Mouse (Mus musculus) lung, embryonic 14.5 days (tissue): ENCODE measurements at regions not wholly inside any gene's neighbourhood (a gene's known extent, or its start where the extent isn't known, plus 50 kb on each side); places are given as distances from the start of the nearest gene placed in this dataset.

Experiments
- ATAC-seq: fragments of 200-750 bp; cut with Nextera tagmentation; 2 replicates; pipeline ENCODE4 v1.8.0; 2017; ENCODE audit warnings: mild to moderate bottlenecking, moderate TSS enrichment, moderate library complexity; ENCODE audit not compliant: insufficient read depth
- DNase-seq: peaks from one replicate; pipeline ENCODE4 v3.0.0-alpha.2; 2015
- H3K27ac ChIP-seq: fragments of 300-500 bp; sonication (generic); 2 replicates; pipeline ENCODE4 v1.5.1; 2014; ENCODE audit warnings: low read depth, mild to moderate bottlenecking, moderate library complexity
- H3K27me3 ChIP-seq: fragments of 300-500 bp; sonication (generic); 2 replicates; pipeline ENCODE4 v1.6.1; 2014; ENCODE audit warnings: low read length, control low read depth; ENCODE audit not compliant: insufficient read depth
- H3K36me3 ChIP-seq: fragments of 300-500 bp; sonication (generic); 2 replicates; pipeline ENCODE4 v1.6.1; 2014; ENCODE audit warnings: control low read depth; ENCODE audit not compliant: insufficient read depth
- H3K4me1 ChIP-seq: fragments of 300-500 bp; sonication (generic); 2 replicates; pipeline ENCODE4 v1.6.1; 2014; ENCODE audit warnings: antibody characterized with exemption, control low read depth; ENCODE audit not compliant: insufficient read depth
- H3K4me2 ChIP-seq: fragments of 300-500 bp; sonication (generic); 2 replicates; pipeline ENCODE4 v1.6.1; 2014; ENCODE audit warnings: mild to moderate bottlenecking
- H3K4me3 ChIP-seq: fragments of 300-500 bp; sonication (generic); 2 replicates; pipeline ENCODE4 v1.5.1; 2014; ENCODE audit warnings: low read depth, low read length
- H3K9ac ChIP-seq: fragments of 300-500 bp; sonication (generic); 2 replicates; pipeline ENCODE4 v1.6.1; 2014
- H3K9me3 ChIP-seq: fragments of 300-500 bp; sonication (generic); 2 replicates; pipeline ENCODE4 v1.6.1; 2016; ENCODE audit warnings: low read depth, low read length, control low read depth
- CTCF ChIP-seq: IDR thresholded peaks from 2 replicates; pipeline ENCODE4 v1.5.1; 2016; ENCODE audit warnings: antibody characterized with exemption, low read depth
- WGBS: fragments of 180-500 bp; shearing (Covaris S2); extraction: QIAGEN DNeasy Blood & Tissue Kit; methylation state at CpG from one replicate; pipeline ENCODE4 v1.1.7; 2014; 5-methylcytosine and 5-hydroxymethylcytosine counted together

DNA sequence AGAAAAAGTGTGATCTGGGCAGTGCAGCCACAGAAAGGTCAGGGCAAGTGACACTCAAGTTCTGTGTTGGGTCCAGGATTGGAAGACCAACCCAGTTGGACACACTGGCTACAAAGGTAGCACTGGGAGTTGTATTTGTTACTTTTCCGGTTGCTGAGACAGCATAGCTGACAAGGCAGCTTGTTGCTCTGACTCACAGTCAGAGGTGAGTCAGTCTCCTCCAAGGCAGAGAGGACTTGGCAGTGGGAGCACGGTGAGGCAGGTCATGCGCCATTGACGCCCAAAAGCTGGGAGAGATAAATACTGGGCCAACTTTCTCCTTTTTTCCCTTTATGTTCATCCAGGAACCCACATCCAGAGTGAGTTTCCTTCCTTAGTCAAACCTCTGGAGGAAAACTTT lies 88.4 kb downstream of the Zfp706 start:
- 86% methylated on average over 4 of the region's 4 CpGs for WGBS
- Histone ChIP-seq H3K9ac (no peak overlapping the region), H3K9me3 (no peaks in the 10 kb centered on the region), H3K27me3 (no peaks in the 10 kb centered on the region), H3K4me1 (0 out of 2 replicates have a peak, but pooled peaks cover 1% of the 10 kb centered on the region), H3K27ac (no peak overlapping the region), H3K4me3 (no peak overlapping the region), H3K36me3 (no peaks in the 10 kb centered on the region), H3K4me2 (no peak overlapping the region)
- TF ChIP-seq CTCF: no peak
- no peak for ATAC-seq
- no peak for DNase-seq

DNA sequence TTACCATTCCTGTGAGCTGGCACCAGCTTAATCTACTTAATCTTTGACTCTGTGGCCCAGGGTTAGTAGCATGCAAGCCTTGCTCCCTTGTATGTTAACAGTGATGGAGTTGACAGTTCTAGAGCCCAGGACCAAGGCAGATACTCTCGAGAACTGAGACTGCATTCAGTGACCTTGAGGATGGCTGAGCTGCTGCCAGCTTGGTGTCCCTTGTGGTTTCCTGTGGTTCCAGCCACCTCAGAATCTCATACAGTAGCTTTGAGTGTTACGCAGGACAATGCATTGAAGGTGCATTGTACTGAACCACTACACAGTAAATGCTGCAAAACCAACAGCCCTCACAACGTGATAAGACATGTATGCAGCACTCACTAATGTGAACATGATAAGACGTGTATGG lies 90.6 kb downstream of the Zfp706 start:
- H3K27me3 ChIP-seq: no peaks in the 10 kb centered on the region
- H3K9me3 ChIP-seq: peaks cover 2% of the 10 kb centered on the region; the same call in 1 of the 2 replicates
- no peaks in the 10 kb centered on the region for H3K4me1 ChIP-seq
- TF ChIP-seq CTCF: no peak
- no peak for DNase-seq
- no peak overlapping the region for H3K4me3 ChIP-seq
- no peak overlapping the region for H3K9ac ChIP-seq
- no peaks in the 10 kb centered on the region for H3K36me3 ChIP-seq
- no peak overlapping the region for H3K27ac ChIP-seq
- WGBS: 58% methylated on average over 4 of the region's 4 CpGs
- ATAC-seq: no peak
- no peak overlapping the region for H3K4me2 ChIP-seq

DNA sequence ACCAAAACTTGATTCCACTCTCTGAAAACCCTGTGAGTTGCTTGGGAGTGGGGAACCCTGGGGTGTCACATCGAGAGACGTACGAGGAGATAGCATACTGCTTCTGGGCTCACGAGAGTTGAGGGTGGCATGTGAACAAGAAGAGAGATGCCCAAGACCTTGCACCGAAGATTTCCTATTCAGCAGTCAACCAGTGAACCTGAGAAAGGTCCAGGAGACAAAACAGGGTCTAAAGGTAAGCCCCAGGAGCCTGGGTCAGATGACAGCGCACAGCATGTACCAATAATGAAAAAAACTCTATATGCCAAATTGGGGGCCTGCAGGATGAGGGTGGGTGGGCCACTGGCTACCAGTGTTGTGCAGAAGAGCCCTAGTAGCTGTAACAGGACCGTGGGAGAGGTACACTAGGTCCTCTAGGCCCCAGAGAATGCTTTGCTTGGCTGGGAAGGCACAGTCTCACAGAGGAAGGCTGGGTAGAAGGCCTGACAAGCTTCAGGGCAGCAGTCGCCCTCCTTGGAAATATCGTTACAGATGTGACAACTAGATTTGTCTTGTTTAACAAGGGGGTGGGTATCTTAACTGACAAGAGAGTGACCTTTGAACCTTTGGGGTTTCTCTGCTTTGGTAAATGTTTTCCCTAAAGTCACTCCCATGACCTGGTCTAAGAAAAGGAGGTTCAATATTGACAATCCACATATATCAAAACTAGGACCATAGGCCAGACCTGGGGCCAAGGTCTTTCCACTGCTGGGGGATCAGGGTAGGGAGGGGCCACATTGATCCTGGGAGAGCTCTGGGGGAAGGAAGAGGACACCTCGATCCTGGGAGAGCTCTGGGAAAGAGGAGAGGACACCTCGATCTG lies 93.1 kb downstream of the Zfp706 start:
- DNase-seq (no peak), ATAC-seq (no peak)
- no peaks in the 10 kb centered on the region for H3K36me3 ChIP-seq
- H3K4me1 ChIP-seq: no peaks in the 10 kb centered on the region
- no peaks in the 10 kb centered on the region for H3K27me3 ChIP-seq
- H3K4me2 ChIP-seq: no peak overlapping the region
- no peak overlapping the region for H3K4me3 ChIP-seq
- 69% methylated on average over 11 of the region's 11 CpGs for WGBS
- no peak overlapping the region for H3K27ac ChIP-seq
- H3K9me3 ChIP-seq: peaks cover 2% of the 10 kb centered on the region; the same call in 1 of the 2 replicates
- no peak for TF ChIP-seq CTCF
- H3K9ac ChIP-seq: no peak overlapping the region

DNA sequence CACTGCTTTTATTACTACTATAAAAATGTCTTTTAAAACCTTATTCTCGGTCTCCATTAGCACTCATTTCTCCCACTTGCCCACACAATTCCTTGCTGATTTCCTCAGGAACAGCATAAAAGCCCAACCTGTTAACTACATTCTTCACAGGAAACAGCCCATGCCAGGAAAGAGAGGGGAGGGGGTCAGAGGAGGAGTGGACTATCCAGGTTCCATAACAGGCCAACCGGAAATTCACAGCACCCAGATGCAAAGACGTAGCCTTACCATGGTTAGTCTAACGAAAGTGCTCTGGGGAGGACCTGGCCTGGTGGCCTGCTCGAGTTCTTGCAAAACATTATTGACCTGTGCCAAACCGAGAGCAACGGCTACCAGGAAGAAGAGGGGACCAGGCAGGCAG lies 94.3 kb downstream of the Zfp706 start:
- Histone ChIP-seq H3K4me3 (no peak overlapping the region), H3K36me3 (no peaks in the 10 kb centered on the region), H3K27me3 (no peaks in the 10 kb centered on the region), H3K4me2 (no peak overlapping the region), H3K9ac (no peak overlapping the region), H3K4me1 (no peaks in the 10 kb centered on the region), H3K27ac (no peak overlapping the region), H3K9me3 (peaks cover 2% of the 10 kb centered on the region; the same call in 1 of the 2 replicates)
- 81% methylated on average over 7 of the region's 7 CpGs for WGBS
- ATAC-seq: no peak
- no peak for TF ChIP-seq CTCF
- DNase-seq: no peak

DNA sequence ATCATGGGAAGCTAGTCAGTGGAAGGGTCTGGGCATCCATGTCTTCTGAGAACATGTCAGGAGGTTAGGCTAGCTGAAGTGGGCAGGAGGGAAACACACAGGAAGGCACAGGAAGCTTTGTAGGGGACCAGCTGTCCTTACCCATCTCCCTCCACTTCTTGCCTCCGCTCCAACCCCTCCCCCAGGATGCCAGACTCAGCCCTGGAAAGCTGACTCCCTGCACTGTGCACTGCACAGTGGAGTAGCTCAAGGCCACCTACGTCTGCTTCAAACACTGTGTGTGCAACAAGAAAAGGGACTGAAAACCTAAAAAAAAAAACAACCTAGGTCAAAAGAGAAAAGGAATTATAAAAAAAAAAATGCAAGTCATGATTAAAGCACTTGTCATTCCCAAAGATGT lies 97.3 kb downstream of the Zfp706 start:
- Histone ChIP-seq H3K27me3 (no peaks in the 10 kb centered on the region), H3K4me2 (no peak overlapping the region), H3K4me1 (no peaks in the 10 kb centered on the region), H3K27ac (no peak overlapping the region), H3K4me3 (no peak overlapping the region), H3K36me3 (no peaks in the 10 kb centered on the region), H3K9ac (no peak overlapping the region), H3K9me3 (peaks cover 2% of the 10 kb centered on the region; the same call in 1 of the 2 replicates)
- DNase-seq (no peak), ATAC-seq (no peak)
- 40% methylated on average over 2 of the region's 2 CpGs for WGBS
- TF ChIP-seq CTCF: no peak

DNA sequence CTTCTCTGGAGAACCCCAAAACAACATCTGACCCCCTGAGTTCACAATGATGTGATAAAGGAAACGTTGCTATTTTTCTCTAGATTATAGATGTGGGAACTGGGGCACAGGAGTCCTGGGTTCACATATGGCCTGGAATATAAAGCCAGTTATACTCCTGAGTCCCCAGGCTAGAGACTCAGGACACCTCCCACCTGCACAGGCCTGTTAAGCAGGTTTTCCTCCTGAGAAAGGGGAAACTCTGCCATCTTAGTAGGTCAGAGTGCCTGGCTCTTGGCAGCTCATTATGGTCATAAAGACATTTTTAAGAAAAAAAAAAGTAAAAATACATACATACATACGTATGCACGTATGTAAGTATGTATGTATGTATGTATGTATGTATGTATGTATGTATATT lies 98.1 kb downstream of the Zfp706 start:
- H3K4me3 ChIP-seq: no peak overlapping the region
- H3K4me2 ChIP-seq: no peak overlapping the region
- WGBS: 65% methylated on average over 3 of the region's 3 CpGs
- no peak overlapping the region for H3K27ac ChIP-seq
- DNase-seq: no peak
- no peaks in the 10 kb centered on the region for H3K4me1 ChIP-seq
- TF ChIP-seq CTCF: no peak
- no peak overlapping the region for H3K9ac ChIP-seq
- no peaks in the 10 kb centered on the region for H3K36me3 ChIP-seq
- H3K9me3 ChIP-seq: peaks cover 2% of the 10 kb centered on the region; the same call in 1 of the 2 replicates
- ATAC-seq: no peak
- no peaks in the 10 kb centered on the region for H3K27me3 ChIP-seq

DNA sequence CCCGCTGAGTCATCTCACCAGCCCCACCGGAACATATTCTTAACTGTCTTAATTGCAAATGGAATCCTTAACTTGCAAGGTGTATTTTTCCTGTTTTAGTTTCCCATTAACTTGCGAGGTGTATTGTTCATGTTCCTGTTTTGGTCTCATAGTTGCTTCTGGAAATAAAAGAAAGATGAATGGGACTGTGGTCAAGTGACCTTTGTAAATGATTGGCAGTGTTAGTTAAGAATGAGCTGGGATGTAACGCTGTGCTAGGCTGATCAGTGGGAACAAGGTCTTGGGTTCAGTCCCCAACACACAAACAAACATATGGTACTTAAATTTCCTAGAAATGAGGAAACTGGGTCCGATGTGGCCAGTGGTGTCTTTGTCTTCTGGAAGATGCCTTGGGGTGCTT lies 100.8 kb downstream of the Zfp706 start:
- no peak overlapping the region for H3K9ac ChIP-seq
- H3K4me2 ChIP-seq: no peak overlapping the region
- no peak for ATAC-seq
- H3K36me3 ChIP-seq: no peaks in the 10 kb centered on the region
- peaks cover 8% of the 10 kb centered on the region; the same call in 1 of the 2 replicates for H3K4me1 ChIP-seq
- no peak overlapping the region for H3K27ac ChIP-seq
- H3K27me3 ChIP-seq: no peaks in the 10 kb centered on the region
- DNase-seq: no peak
- no peak overlapping the region for H3K4me3 ChIP-seq
- no peaks in the 10 kb centered on the region for H3K9me3 ChIP-seq
- no peak for TF ChIP-seq CTCF
- 84% methylated on average over 5 of the region's 5 CpGs for WGBS
